Mouse (Mus musculus) CH12.LX (cell line): ENCODE measurements at regions not wholly inside any gene's neighbourhood (a gene's known extent, or its start where the extent isn't known, plus 50 kb on each side); places are given as distances from the start of the nearest gene placed in this dataset.

Source experiments
- CTCF ChIP-seq, 2 experiments: IDR thresholded peaks in 1 of 2; conservative IDR thresholded peaks in 1 of 2; 2 replicates each; pipeline ENCODE4 v1.5.1; 2011 to 2012; ENCODE audit warnings: low read depth in 2 of 2, low read length in 2 of 2, improper control_type of control experiment in 1 of 2, inconsistent platforms in 1 of 2, mild to moderate bottlenecking in 1 of 2, moderate library complexity in 1 of 2
- EP300 ChIP-seq: IDR thresholded peaks from 2 replicates; pipeline ENCODE4 v1.6.1; 2011; ENCODE audit warnings: low read length, improper control_type of control experiment
- MAFK ChIP-seq: IDR thresholded peaks from 2 replicates; pipeline ENCODE4 v1.6.1; 2011; ENCODE audit warnings: low read length, improper control_type of control experiment; ENCODE audit not compliant: insufficient replicate concordance
- NELFE ChIP-seq: IDR thresholded peaks from 2 replicates; pipeline ENCODE4 v1.6.1; 2011; ENCODE audit warnings: low read depth, low read length, improper control_type of control experiment
- POLR2A ChIP-seq: IDR thresholded peaks from 2 replicates; pipeline ENCODE4 v1.6.1; 2011; ENCODE audit warnings: low read depth, mild to moderate bottlenecking, improper control_type of control experiment, low read length
- RAD21 ChIP-seq: IDR thresholded peaks from 2 replicates; pipeline ENCODE4 v1.6.1; 2011; ENCODE audit warnings: low read depth, mild to moderate bottlenecking, low read length, improper control_type of control experiment, moderate library complexity
- TBP ChIP-seq: conservative IDR thresholded peaks from 2 replicates; pipeline ENCODE4 v1.6.1; 2011; ENCODE audit warnings: low read depth, low read length, improper control_type of control experiment
- UBTF ChIP-seq: IDR thresholded peaks from 2 replicates; pipeline ENCODE4 v1.6.1; 2012; ENCODE audit warnings: low read depth, mild to moderate bottlenecking, inconsistent platforms, low read length, improper control_type of control experiment, moderate library complexity
- USF2 ChIP-seq: conservative IDR thresholded peaks from 2 replicates; pipeline ENCODE4 v1.6.1; 2011; ENCODE audit warnings: low read depth, low read length, improper control_type of control experiment
- ZNF384 ChIP-seq: IDR thresholded peaks from 2 replicates; pipeline ENCODE4 v1.6.1; 2012; ENCODE audit warnings: low read depth, low read length, improper control_type of control experiment, inconsistent platforms

DNA sequence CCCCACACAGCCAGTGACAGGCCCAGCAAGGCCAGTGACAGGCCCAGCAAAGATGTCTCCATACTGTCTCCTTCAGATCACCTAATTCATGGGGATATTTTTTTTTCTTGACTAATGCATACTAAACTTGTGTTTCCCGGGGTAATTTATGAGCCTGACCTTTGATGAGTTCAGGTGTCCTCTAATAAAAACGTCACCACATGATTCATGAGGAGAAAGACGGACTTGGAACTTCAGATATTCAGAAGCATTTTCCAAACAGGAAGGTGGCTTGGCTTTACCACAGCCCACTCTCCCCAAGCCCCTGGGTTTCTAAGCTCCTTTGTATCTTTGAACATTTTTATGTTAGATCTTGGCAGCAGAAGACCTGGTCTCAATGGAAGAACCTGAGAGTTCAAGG, 110.9 kb upstream of the Jarid2 start:
- TF ChIP-seq RAD21 (no peak), EP300 (no peak), CTCF (conservative IDR thresholded peaks at IDR 0.05 in 1 of 2, IDR thresholded peaks at IDR 0.05 in 1 of 2; ENCODE audit: low read depth in 2 of 2, low read length in 2 of 2) (no peak), POLR2A (no peak), TBP (no peak), MAFK (no peak), ZNF384 (no peak), USF2 (no peak), UBTF (no peak), NELFE (no peak)
